Mouse (Mus musculus): ENCODE results near the gene Ighmbp2.
A peak's percentile ranks its signal among the peaks of the same experiment; 100 is the strongest.

The Ighmbp2 gene

GRCm38 (mm10) chr19:3282572-3283467, at the start of gene Ighmbp2, which contains the start of gene Mrpl21:
TSS of gene Ighmbp2 (minus strand) at chr19:3283017.
TSS of gene Mrpl21 (plus strand) at chr19:3282901.
- DNase-seq (ENCODE audit: low spot score), result peak; percentile 93

GRCm38 (mm10) chr19:3326479-3327047, 43.7 kb upstream of the Ighmbp2 start:
- no peak for DNase-seq (ENCODE audit: low spot score)

GRCm38 (mm10) chr19:3325771-3326478, 43.1 kb upstream of the Ighmbp2 start:
- no peak for DNase-seq (ENCODE audit: low spot score)

- DNase-seq (ENCODE audit: low spot score), result peak; percentile 86
These were observed 42.3 kb upstream of the Ighmbp2 start for GRCm38 (mm10) chr19:3324931-3325711.

GRCm38 (mm10) chr19:3324271-3324811, 41.5 kb upstream of the Ighmbp2 start:
- DNase-seq (ENCODE audit: low spot score), result peak; percentile 17

- peak; percentile 43 for DNase-seq (ENCODE audit: low spot score)
These were observed 41.0 kb upstream of the Ighmbp2 start for GRCm38 (mm10) chr19:3323753-3324270.

- peak; percentile 82 for DNase-seq (ENCODE audit: low spot score)
These were observed 40.4 kb upstream of the Ighmbp2 start for GRCm38 (mm10) chr19:3323201-3323621.

- DNase-seq (ENCODE audit: low spot score), result peak; percentile 77
These were observed 39.6 kb upstream of the Ighmbp2 start, which contains the start of gene Cpt1a for GRCm38 (mm10) chr19:3322261-3322969. TSS of gene Cpt1a (plus strand) at chr19:3322334.

- DNase-seq (ENCODE audit: low spot score), result peak; percentile 85
These were observed 38.8 kb upstream of the Ighmbp2 start for GRCm38 (mm10) chr19:3321617-3322016.

GRCm38 (mm10) chr19:3320801-3321200, 38.0 kb upstream of the Ighmbp2 start:
- DNase-seq (ENCODE audit: low spot score), result peak; percentile 25

- no peak for DNase-seq (ENCODE audit: low spot score)
These were observed 37.3 kb upstream of the Ighmbp2 start for GRCm38 (mm10) chr19:3320086-3320485.

- no peak for DNase-seq (ENCODE audit: low spot score)
These were observed 36.5 kb upstream of the Ighmbp2 start for GRCm38 (mm10) chr19:3319341-3319740.

- DNase-seq (ENCODE audit: low spot score), result no peak
These were observed 24.5 kb upstream of the Ighmbp2 start for GRCm38 (mm10) chr19:3307175-3307949.

GRCm38 (mm10) chr19:3304017-3304416, 21.2 kb upstream of the Ighmbp2 start:
- no peak for DNase-seq (ENCODE audit: low spot score)

GRCm38 (mm10) chr19:3297775-3298174, 15.0 kb upstream of the Ighmbp2 start:
- no peak for DNase-seq (ENCODE audit: low spot score)

- no peak for DNase-seq (ENCODE audit: low spot score)
These were observed 14.2 kb upstream of the Ighmbp2 start for GRCm38 (mm10) chr19:3297034-3297433.

- DNase-seq (ENCODE audit: low spot score), result no peak
These were observed 12.4 kb upstream of the Ighmbp2 start for GRCm38 (mm10) chr19:3295245-3295644.

- no peak for DNase-seq (ENCODE audit: low spot score)
These were observed 10.2 kb upstream of the Ighmbp2 start for GRCm38 (mm10) chr19:3292993-3293392.

- peak; percentile 40 for DNase-seq (ENCODE audit: low spot score)
These were observed 9.2 kb upstream of the Ighmbp2 start for GRCm38 (mm10) chr19:3292028-3292427.

- peak; percentile 9 for DNase-seq (ENCODE audit: low spot score)
These were observed 6.2 kb upstream of the Ighmbp2 start for GRCm38 (mm10) chr19:3289006-3289405.

Data from MN1 (cell line).